11 mouse cellular contexts compared by ENCODE assay signal in genomic region chr13:97510431-97511261, GRCm38 (mm10).
A peak's percentile ranks its signal among the peaks of the same experiment; 100 is the strongest.
DNase-seq lines count a peak whose midpoint lies in the region; ATAC-seq lines count a peak whose summit lies in the region.
"Had no signal": no experiment of that assay in that cellular context is flagged by ENCODE, and none has a peak within 500 bp of the region (broad histone marks: within the 10 kb centered on the region; RNA-seq: fewer than 3 reads in every experiment).

No protein-coding gene starts in this region.

- H3K4me1 ChIP-seq in midbrain, embryonic 10.5 days, result peaks cover 28% of the 10 kb centered on the region
- peaks cover 6% of the 10 kb centered on the region for H3K4me1 ChIP-seq in midbrain, embryonic 14.5 days (ENCODE audit: control insufficient read depth, insufficient read depth, low read length)
- H3K4me1 ChIP-seq in intestine, embryonic 15.5 days (replicated peaks), result peaks cover 10% of the 10 kb centered on the region
- H3K4me1 ChIP-seq in stomach, embryonic 16.5 days (ENCODE audit: control insufficient read depth, insufficient read depth, low read length), result peaks cover 15% of the 10 kb centered on the region

- H3K4me2 ChIP-seq in midbrain, embryonic 14.5 days (ENCODE audit: low read length), result no peak overlapping the region
- H3K4me2 ChIP-seq in intestine, embryonic 15.5 days (replicated peaks), result 0 out of 2 replicates have a peak overlapping the region, but pooled peaks have one; percentile 1
- no peak overlapping the region; the same call in 1 of the 2 replicates for H3K4me2 ChIP-seq in stomach, embryonic 16.5 days (ENCODE audit: low read depth, low read length)

- WGBS in midbrain, embryonic 10.5 days, result 81% methylated on average over 10 of the region's 10 CpGs
- WGBS in midbrain, embryonic 14.5 days, result 75% methylated on average over 10 of the region's 10 CpGs
- 43% methylated on average over 10 of the region's 10 CpGs for WGBS in intestine, embryonic 15.5 days
- WGBS in stomach, embryonic 16.5 days, result 35% methylated on average over 10 of the region's 10 CpGs

- no peak overlapping the region for H3K9ac ChIP-seq in midbrain, embryonic 14.5 days (replicated peaks; ENCODE audit: low read length)
- H3K9ac ChIP-seq in intestine, embryonic 15.5 days, result no peak overlapping the region
- H3K9ac ChIP-seq in stomach, embryonic 16.5 days (ENCODE audit: low read length), result no peak overlapping the region

- H3K27me3 ChIP-seq in midbrain, embryonic 10.5 days (ENCODE audit: low read depth, poor library complexity, severe bottlenecking), result no peaks in the 10 kb centered on the region
- H3K27me3 ChIP-seq in midbrain, embryonic 14.5 days (ENCODE audit: control insufficient read depth, insufficient read depth, low read length), result no peaks in the 10 kb centered on the region
- H3K27me3 ChIP-seq in intestine, embryonic 15.5 days (replicated peaks), result no peaks in the 10 kb centered on the region
- no peaks in the 10 kb centered on the region for H3K27me3 ChIP-seq in stomach, embryonic 16.5 days (ENCODE audit: control insufficient read depth, insufficient read depth, low read length)

- H3K27ac ChIP-seq in midbrain, embryonic 10.5 days (replicated peaks), result peak overlapping the region; percentile 34
- no peak overlapping the region for H3K27ac ChIP-seq in midbrain, embryonic 14.5 days (replicated peaks; ENCODE audit: low read depth, low read length)
- H3K27ac ChIP-seq in intestine, embryonic 15.5 days, result no peak overlapping the region
- H3K27ac ChIP-seq in stomach, embryonic 16.5 days (ENCODE audit: low read length), result peak overlapping the region; percentile 17; the same call in 1 of the 2 replicates

- no peaks in the 10 kb centered on the region for H3K9me3 ChIP-seq in midbrain, embryonic 10.5 days (replicated peaks)
- no peaks in the 10 kb centered on the region for H3K9me3 ChIP-seq in midbrain, embryonic 14.5 days (ENCODE audit: control insufficient read depth, low read length)
- H3K9me3 ChIP-seq in intestine, embryonic 15.5 days, result no peaks in the 10 kb centered on the region
- no peaks in the 10 kb centered on the region for H3K9me3 ChIP-seq in stomach, embryonic 16.5 days (replicated peaks; ENCODE audit: control insufficient read depth, low read length)

- H3K36me3 ChIP-seq in midbrain, embryonic 10.5 days, result no peaks in the 10 kb centered on the region
- H3K36me3 ChIP-seq in midbrain, embryonic 14.5 days (ENCODE audit: control insufficient read depth, insufficient read depth, low read length), result no peaks in the 10 kb centered on the region
- no peaks in the 10 kb centered on the region for H3K36me3 ChIP-seq in intestine, embryonic 15.5 days
- H3K36me3 ChIP-seq in stomach, embryonic 16.5 days (ENCODE audit: control insufficient read depth, insufficient read depth, low read length), result no peaks in the 10 kb centered on the region

- no peak for ATAC-seq in midbrain, embryonic 14.5 days (ENCODE audit: low FRiP score, low TSS enrichment)
- peak; percentile 88 for ATAC-seq in intestine, embryonic 15.5 days
- ATAC-seq in stomach, embryonic 16.5 days (ENCODE audit: insufficient read depth, low FRiP score), result peak; percentile 84; the same call in 1 of the 2 replicates

- DNase-seq in adrenal gland, postnatal 10 days, result peak; percentile 25
- no peak for DNase-seq in adrenal gland, postnatal 25 days
- no peak for DNase-seq in midbrain, embryonic 10.5 days (ENCODE audit: low spot score)
- no peak for DNase-seq in midbrain, embryonic 14.5 days
- no peak for DNase-seq in right cerebral cortex, postnatal 14 days
- no peak for DNase-seq in layer of hippocampus, postnatal 36 days
- DNase-seq: adrenal gland, adult 8-10 months; kidney, adult 8-10 months; spleen, adult 18-20 months had no signal

- H3K4me3 ChIP-seq in midbrain, embryonic 10.5 days, result no peak overlapping the region
- no peak overlapping the region for H3K4me3 ChIP-seq in midbrain, embryonic 14.5 days (replicated peaks; ENCODE audit: low read depth, low read length)
- no peak overlapping the region for H3K4me3 ChIP-seq in intestine, embryonic 15.5 days (replicated peaks)
- no peak overlapping the region for H3K4me3 ChIP-seq in stomach, embryonic 16.5 days (replicated peaks; ENCODE audit: low read length)

Comparison
In these comparisons a context has a peak if more than half of its experiments do, and no peak if none do; other contexts are left out.
1. H3K27ac ChIP-seq: peak in midbrain, embryonic 10.5 days (single experiment) and stomach, embryonic 16.5 days (single experiment); none in midbrain, embryonic 14.5 days (single experiment) and intestine, embryonic 15.5 days (single experiment).